Mouse (Mus musculus) cerebellum, adult 11 months (tissue): ENCODE results near the gene Gm2244.
"Not testable (repeated sequence)": the region's sequence is repeated elsewhere in the genome, so short reads cannot be mapped to it uniquely, and the experiment has no call there.

Experiments
- DNase-seq: peaks from one replicate; pipeline ENCODE4 v3.0.0; 2022

Gm2244 gene

DNA sequence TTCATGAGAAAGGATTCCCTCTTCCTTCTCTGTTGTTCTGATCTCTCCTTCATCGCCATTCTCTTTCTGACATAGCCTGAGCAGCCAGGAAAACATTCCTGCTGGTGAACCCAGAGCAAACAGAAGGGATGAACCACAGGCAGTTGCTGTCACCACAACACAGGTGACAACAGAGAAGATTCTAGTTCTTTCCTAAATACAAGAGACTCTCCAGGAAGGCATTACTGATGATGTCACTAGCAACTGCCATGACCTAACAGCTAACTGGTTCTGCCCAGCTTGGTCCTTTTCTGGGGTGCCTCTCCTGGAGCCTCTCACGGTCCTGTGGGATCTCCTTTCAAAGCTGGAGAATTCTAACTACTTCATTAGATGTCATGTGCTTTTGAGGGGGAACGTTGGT lies at the start of gene Gm2244:
TSS of gene Gm2244 (minus strand) at position 101 of the 400 bp plus-strand sequence.
- not testable (repeated sequence) for DNase-seq

DNA sequence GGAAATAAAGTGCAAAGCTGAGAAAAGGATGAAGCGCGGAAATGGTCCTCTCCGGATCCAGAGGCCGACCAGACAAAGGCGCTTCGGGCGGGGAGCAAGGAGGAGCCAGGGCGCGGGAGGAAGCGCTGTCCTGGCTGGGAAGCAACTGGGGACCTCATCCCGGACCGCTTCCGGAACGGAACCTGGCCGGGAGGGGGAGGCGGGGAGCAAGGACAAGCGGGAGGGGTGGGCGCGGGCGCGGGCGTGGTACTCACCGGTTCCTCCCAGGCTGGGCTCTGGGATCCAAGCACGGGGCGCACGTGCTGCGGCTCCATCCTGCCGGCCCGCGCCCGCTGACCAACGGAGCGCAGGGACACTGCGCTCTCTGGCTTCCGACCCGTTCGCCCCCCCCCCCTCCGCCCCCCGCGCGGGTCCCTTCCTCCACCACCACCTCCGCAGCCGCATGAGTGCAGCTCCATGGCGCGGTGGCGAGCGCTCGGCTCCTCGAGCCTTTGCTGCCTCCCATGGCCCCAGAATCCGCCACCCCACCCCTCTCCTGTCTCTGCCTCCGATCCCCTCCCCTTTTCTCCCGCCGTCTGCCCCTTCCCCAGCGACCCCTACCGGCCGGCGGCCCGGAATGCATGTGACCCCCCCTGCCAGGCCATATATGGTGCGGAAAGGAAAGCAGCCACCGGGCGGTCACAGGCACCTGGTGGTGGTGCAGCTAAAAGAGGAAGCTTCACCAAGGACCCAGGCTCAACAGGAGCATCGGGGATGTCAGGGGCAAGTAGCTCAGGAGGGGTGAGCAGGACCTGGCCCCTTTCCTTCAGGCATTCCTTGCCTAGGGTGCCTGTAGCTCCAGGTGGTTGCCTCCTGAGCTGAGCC lies 35.3 kb upstream of the Gm2244 start, which contains the start of gene Gm2237:
TSS of gene Gm2237 (minus strand) at position 332 of the 864 bp plus-strand sequence.
- DNase-seq = not testable (repeated sequence)
